Mouse (Mus musculus) urinary bladder, adult 18-20 months (tissue): Measurements from ENCODE around the gene Gls.

ENCODE experiments used
- DNase-seq, 2 experiments: peaks; one replicate each; pipeline ENCODE4 v3.0.0; 2022; ENCODE audit warnings: low spot score in 2 of 2, mixed read lengths in 2 of 2

Gls gene

GRCm38 (mm10) chr1:52121052-52121451 is 112.0 kb downstream of the Gls start:
- no peak for DNase-seq

DNA sequence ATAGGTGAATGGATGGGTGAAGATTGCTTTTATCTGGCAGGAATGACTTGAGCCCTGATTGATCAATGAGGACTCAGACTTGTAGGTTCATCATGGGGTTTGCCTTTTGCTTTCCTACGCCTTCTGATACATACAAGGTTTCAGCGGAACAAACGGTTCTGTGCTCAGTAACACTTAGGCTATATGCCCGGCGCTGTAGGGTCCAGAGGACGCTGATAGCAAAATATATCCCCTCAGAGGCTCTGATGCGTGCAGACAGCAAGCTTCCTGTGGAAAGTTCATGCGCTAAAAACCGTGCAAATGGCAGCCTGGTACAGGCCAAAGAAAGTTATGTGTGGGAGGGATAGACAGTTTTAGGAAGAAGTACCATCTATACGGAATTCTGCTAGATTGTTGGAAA is 112.8 kb downstream of the Gls start:
- no peak for DNase-seq

GRCm38 (mm10) chr1:52119691-52120090 is 113.3 kb downstream of the Gls start:
- DNase-seq, result peak in 1 of 2 experiments; percentile 33

- DNase-seq, result peak; percentile 69 to 74
Observed at GRCm38 (mm10) chr1:52118860-52119591, 114.0 kb downstream of the Gls start, which contains the start of gene Stat1. Gene Stat1, plus strand, starts transcription at chr1:52119440.

GRCm38 (mm10) chr1:52117777-52118176 is 115.3 kb downstream of the Gls start:
- DNase-seq, result no peak

- no peak for DNase-seq
Observed at GRCm38 (mm10) chr1:52116441-52116840, 116.6 kb downstream of the Gls start.

GRCm38 (mm10) chr1:52113666-52114069 is 119.4 kb downstream of the Gls start:
- peak; percentile 96 to 97 for DNase-seq
